Mouse (Mus musculus) cerebellum, adult 2 months (tissue): ENCODE results near the gene Ergic2.

Source experiments
- CTCF ChIP-seq: fragments of 200-500 bp; IDR thresholded peaks from 2 replicates; pipeline ENCODE4 v1.5.1; 2011; ENCODE audit warnings: low read depth, mild to moderate bottlenecking, control low read depth, low read length, moderate library complexity, borderline replicate concordance; ENCODE audit not compliant: insufficient read depth
- POLR2A ChIP-seq: fragments of 200-500 bp; IDR thresholded peaks from 2 replicates; pipeline ENCODE4 v1.6.1; 2011; ENCODE audit warnings: low read length, control low read depth, borderline replicate concordance; ENCODE audit not compliant: insufficient read depth

DNA sequence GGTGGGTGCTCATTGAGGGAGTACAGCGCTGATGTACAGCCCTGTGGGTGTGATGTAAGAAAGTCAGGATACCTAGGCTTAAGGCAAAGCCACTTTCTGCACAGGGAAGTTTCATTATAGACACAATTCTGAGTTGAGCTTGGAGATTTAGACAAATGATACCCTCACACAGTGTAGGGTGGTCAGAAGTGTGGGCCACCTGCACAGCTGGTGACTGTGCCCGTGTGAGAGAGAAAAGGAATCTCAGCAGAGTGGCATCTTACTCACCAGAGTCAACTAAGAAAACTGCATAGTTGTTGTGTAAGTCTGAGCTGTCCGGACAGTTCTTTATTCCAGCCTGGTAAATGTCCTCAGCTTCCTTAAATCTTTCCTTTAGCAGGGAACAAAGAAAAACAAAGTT is 37.0 kb upstream of the Ergic2 start:
- TF ChIP-seq CTCF (no peak), POLR2A (no peak)
